Mouse (Mus musculus) brain, embryonic 14.5 days (tissue): ENCODE measurements around the gene Arrdc5. TPM values are rescaled to one million over a fixed set of nuclear protein-coding genes. Genes with fewer than 3 reads are reported as not detected.
A peak's percentile ranks its signal among the peaks of the same experiment; 100 is the strongest.
"Not testable (repeated sequence)": the region's sequence is repeated elsewhere in the genome, so short reads cannot be mapped to it uniquely, and the experiment has no call there.

Source experiments
- DNase-seq: peaks from one replicate; pipeline ENCODE4 v3.0.0-alpha.2; 2011; ENCODE audit warnings: low read depth
- CTCF ChIP-seq: fragments of 200-500 bp; IDR thresholded peaks from 2 replicates; pipeline ENCODE4 v1.5.1; 2012; ENCODE audit warnings: inconsistent platforms, mild to moderate bottlenecking, moderate library complexity, borderline replicate concordance; ENCODE audit not compliant: insufficient read depth, insufficient read length; ENCODE audit errors: extremely low read depth
- POLR2A ChIP-seq: fragments of 200-500 bp; IDR thresholded peaks from 2 replicates; pipeline ENCODE4 v1.6.1; 2012; ENCODE audit warnings: mild to moderate bottlenecking, inconsistent platforms, borderline replicate concordance; ENCODE audit not compliant: poor library complexity, insufficient read depth, insufficient read length, severe bottlenecking; ENCODE audit errors: extremely low read depth
- polyA plus RNA-seq: library from polyadenylated mRNA; depleted of rRNA; stranded (reverse); fragments of >200 nt; gene quantifications from 2 replicates; pipeline ENCODE4 v1.2.3, GENCODE M21; 2012

Gene Arrdc5
- polyA plus RNA-seq, 1 experiment: not detected

GRCm38 (mm10) chr17:56272644-56273043, 27.4 kb downstream of the Arrdc5 start:
- DNase-seq: no peak
- no peak for TF ChIP-seq CTCF
- TF ChIP-seq POLR2A: no peak

- no peak for TF ChIP-seq CTCF
- no peak for TF ChIP-seq POLR2A
- no peak for DNase-seq
These were observed 28.4 kb downstream of the Arrdc5 start for GRCm38 (mm10) chr17:56271609-56272253.

- no peak for DNase-seq
- TF ChIP-seq CTCF: no peak
- no peak for TF ChIP-seq POLR2A
These were observed 30.3 kb downstream of the Arrdc5 start for GRCm38 (mm10) chr17:56269741-56270140.

GRCm38 (mm10) chr17:56269153-56269630, 30.9 kb downstream of the Arrdc5 start:
- TF ChIP-seq CTCF (no peak), POLR2A (0 out of 2 replicates have a peak, but pooled peaks have one; percentile 11)

GRCm38 (mm10) chr17:56266271-56266670, 33.8 kb downstream of the Arrdc5 start:
- DNase-seq: no peak
- no peak for TF ChIP-seq POLR2A
- no peak for TF ChIP-seq CTCF

More at GRCm38 (mm10) chr17:56269153-56269630, 30.9 kb downstream of the Arrdc5 start:
- DNase-seq: peak; percentile 95

GRCm38 (mm10) chr17:56265869-56266268, 34.2 kb downstream of the Arrdc5 start:
- no peak for DNase-seq
- TF ChIP-seq CTCF: no peak
- TF ChIP-seq POLR2A: no peak

GRCm38 (mm10) chr17:56265011-56265410, 35.1 kb downstream of the Arrdc5 start:
- TF ChIP-seq POLR2A (no peak), CTCF (no peak)
- DNase-seq: no peak

- TF ChIP-seq CTCF (peak; percentile 90), POLR2A (no peak)
- peak; percentile 83 for DNase-seq
These were observed 36.1 kb downstream of the Arrdc5 start for GRCm38 (mm10) chr17:56264020-56264419.

GRCm38 (mm10) chr17:56262645-56263094, 37.4 kb downstream of the Arrdc5 start:
- DNase-seq: no peak
- no peak for TF ChIP-seq POLR2A
- TF ChIP-seq CTCF: no peak

GRCm38 (mm10) chr17:56261166-56261565, 38.9 kb downstream of the Arrdc5 start:
- TF ChIP-seq POLR2A: no peak
- no peak for TF ChIP-seq CTCF
- no peak for DNase-seq

GRCm38 (mm10) chr17:56259301-56260037, 40.6 kb downstream of the Arrdc5 start:
- TF ChIP-seq CTCF (no peak), POLR2A (no peak)
- no peak for DNase-seq

- DNase-seq: not testable (repeated sequence)
These were observed 41.3 kb downstream of the Arrdc5 start for GRCm38 (mm10) chr17:56258812-56259211.

- not testable (repeated sequence) for DNase-seq
These were observed 41.8 kb downstream of the Arrdc5 start for GRCm38 (mm10) chr17:56258269-56258668.
